Mouse (Mus musculus) embryonic facial prominence, embryonic 12.5 days (tissue): ENCODE results near the gene Erg. TPM values are rescaled to one million over a fixed set of nuclear protein-coding genes. Genes with fewer than 3 reads are reported as not detected.

ENCODE experiments used
- ATAC-seq: fragments of 200-750 bp; cut with Nextera tagmentation; 2 replicates; pipeline ENCODE4 v1.8.0; 2017; ENCODE audit not compliant: insufficient number of reproducible peaks, insufficient read depth, low FRiP score, low TSS enrichment
- H3K27ac ChIP-seq: fragments of 300-500 bp; sonication (generic); 2 replicates; pipeline ENCODE4 v1.5.1; 2016; ENCODE audit warnings: mild to moderate bottlenecking
- H3K27me3 ChIP-seq: fragments of 300-500 bp; sonication (generic); 2 replicates; pipeline ENCODE4 v1.6.1; 2016; ENCODE audit warnings: mild to moderate bottlenecking, moderate library complexity
- H3K36me3 ChIP-seq: fragments of 300-500 bp; sonication (generic); 2 replicates; pipeline ENCODE4 v1.6.1; 2016; ENCODE audit warnings: mild to moderate bottlenecking
- H3K4me1 ChIP-seq: fragments of 300-500 bp; sonication (generic); 2 replicates; pipeline ENCODE4 v1.6.1; 2016
- H3K4me2 ChIP-seq: fragments of 300-500 bp; sonication (generic); replicated peaks from 2 replicates; pipeline ENCODE4 v1.6.1; 2016; ENCODE audit warnings: mild to moderate bottlenecking, moderate library complexity
- H3K4me3 ChIP-seq: fragments of 300-500 bp; sonication (generic); 2 replicates; pipeline ENCODE4 v1.5.1; 2016; ENCODE audit warnings: mild to moderate bottlenecking
- H3K9ac ChIP-seq: fragments of 300-500 bp; sonication (generic); 2 replicates; pipeline ENCODE4 v1.6.1; 2016; ENCODE audit warnings: mild to moderate bottlenecking, moderate library complexity
- H3K9me3 ChIP-seq: fragments of 300-500 bp; sonication (generic); 2 replicates; pipeline ENCODE4 v1.6.1; 2016; ENCODE audit warnings: mild to moderate bottlenecking, moderate library complexity
- WGBS: fragments of 180-500 bp; shearing (Covaris S2); methylation state at CpG from one replicate; pipeline ENCODE4 v1.1.7; 2016; 5-methylcytosine and 5-hydroxymethylcytosine counted together
- polyA plus RNA-seq: library from polyadenylated mRNA; unstranded; fragments of >200 nt; fragmentation: Nextera tagmentation; extraction: Ambion mirVana; gene quantifications from 2 replicates; pipeline ENCODE4 v1.2.1, GENCODE M21; 2016

The Erg gene
- polyA plus RNA-seq, 1 experiment from 2014 or later = 14.0 TPM

DNA sequence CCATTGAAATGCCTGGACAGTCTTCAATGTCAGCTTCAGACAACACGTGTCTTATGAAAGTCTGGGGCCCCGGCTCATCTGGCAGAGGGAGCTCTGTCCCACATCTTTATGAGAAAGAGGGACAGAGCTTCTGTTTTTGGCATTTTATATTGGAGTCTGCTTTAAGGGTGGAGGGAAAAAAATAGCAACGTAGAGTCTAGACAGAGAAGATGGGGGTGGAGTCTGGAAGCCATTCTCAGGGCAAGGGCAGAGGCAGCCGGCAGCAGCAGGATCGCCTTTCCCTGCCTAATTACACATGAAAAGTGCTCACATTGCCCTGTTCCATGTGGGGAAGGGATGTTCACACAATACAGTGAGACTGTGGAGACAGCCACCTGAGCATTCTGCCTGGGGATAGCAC lies 16.1 kb upstream of the Erg start:
- Histone ChIP-seq H3K9me3 (peaks cover 4% of the 10 kb centered on the region; the same call in 1 of the 2 replicates), H3K9ac (no peak overlapping the region), H3K36me3 (no peaks in the 10 kb centered on the region), H3K4me1 (peaks cover 16% of the 10 kb centered on the region), H3K27me3 (no peaks in the 10 kb centered on the region), H3K4me2 (no peak overlapping the region), H3K27ac (peak overlapping the region; percentile 83), H3K4me3 (no peak overlapping the region)
- ATAC-seq = peak; percentile 76; the same call in 1 of the 2 replicates
- 16% methylated on average over 5 of the region's 5 CpGs for WGBS

DNA sequence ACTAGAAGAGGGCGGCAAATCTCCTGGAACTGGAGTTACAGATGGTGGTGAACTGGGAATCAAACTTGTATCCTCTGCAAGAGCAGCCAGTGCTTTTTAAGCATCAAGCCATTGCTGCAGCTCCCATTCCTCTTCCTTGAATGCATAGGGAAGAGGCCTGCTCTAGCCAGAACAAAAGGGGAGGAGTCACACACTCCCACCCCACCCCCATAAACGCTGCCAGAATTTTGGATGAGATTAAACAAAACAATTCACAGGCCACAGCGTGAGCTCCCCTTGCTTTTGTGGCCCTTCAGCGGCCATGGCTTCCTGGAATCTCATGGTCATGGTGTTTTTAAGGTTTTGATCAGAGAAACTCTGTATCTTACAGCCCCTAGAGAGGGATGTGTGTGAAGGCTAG lies 15.4 kb upstream of the Erg start:
- no peak for ATAC-seq
- H3K27ac ChIP-seq = peak overlapping the region; percentile 83
- H3K4me2 ChIP-seq = no peak overlapping the region
- 38% methylated on average over 4 of the region's 4 CpGs for WGBS
- no peak overlapping the region for H3K4me3 ChIP-seq
- no peaks in the 10 kb centered on the region for H3K36me3 ChIP-seq
- peaks cover 20% of the 10 kb centered on the region for H3K4me1 ChIP-seq
- peaks cover 4% of the 10 kb centered on the region; the same call in 1 of the 2 replicates for H3K9me3 ChIP-seq
- H3K9ac ChIP-seq = no peak overlapping the region
- no peaks in the 10 kb centered on the region for H3K27me3 ChIP-seq

DNA sequence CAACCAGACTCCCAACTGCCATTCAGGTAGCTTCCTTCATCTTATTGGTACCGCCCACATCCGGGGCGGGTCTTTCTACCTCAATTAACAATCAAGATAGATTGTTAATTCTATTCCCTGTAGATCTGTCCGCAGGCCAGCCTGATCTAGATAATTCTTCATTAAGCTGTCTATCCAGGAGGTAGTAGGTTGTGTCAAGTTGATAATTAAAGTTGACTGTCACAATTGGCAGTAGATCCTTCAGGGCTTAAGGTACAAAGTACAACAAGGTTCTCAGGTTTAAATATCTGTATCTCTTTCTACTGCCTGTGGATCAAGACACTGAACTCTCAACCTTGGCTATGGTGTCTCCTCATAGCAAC lies 14.8 kb upstream of the Erg start:
- H3K27ac ChIP-seq = no peak overlapping the region
- WGBS = 87% methylated on average over 4 of the region's 4 CpGs
- no peak overlapping the region for H3K9ac ChIP-seq
- no peak overlapping the region for H3K4me2 ChIP-seq
- no peak overlapping the region for H3K4me3 ChIP-seq
- H3K27me3 ChIP-seq = no peaks in the 10 kb centered on the region
- peaks cover 20% of the 10 kb centered on the region for H3K4me1 ChIP-seq
- H3K36me3 ChIP-seq = no peaks in the 10 kb centered on the region
- peaks cover 4% of the 10 kb centered on the region; the same call in 1 of the 2 replicates for H3K9me3 ChIP-seq
- no peak for ATAC-seq

DNA sequence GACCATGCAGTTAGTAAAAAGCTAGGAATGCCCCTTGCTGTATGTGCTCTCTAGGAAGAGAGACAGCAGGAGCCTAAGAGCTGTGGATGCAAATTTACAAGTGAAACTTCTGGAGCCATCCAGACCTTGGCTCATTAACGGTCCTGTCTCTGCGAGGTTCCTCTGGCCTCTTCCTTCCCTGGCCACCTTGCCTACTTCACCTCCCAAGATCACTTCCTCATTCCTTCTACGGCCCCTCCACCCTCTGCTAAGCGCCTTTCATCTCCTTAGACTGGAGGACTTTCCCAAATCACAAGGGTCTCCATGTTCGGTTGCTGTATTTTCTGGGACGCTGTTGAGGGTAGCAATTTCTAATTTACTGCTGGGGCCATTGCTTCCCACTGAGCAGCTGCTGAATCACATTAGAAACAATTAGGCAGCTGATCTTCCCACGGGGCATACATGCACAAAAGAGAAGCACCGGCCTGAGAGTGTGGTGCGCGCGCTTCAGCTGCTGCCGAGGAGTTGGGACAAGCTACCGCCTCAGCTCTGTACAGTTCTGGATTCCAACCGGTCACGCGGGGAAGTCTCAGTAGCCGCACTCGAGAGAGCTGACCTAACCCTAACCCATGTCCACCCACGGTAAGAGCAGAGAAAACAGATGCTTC lies 14.3 kb upstream of the Erg start:
- no peak overlapping the region for H3K9ac ChIP-seq
- no peak overlapping the region for H3K27ac ChIP-seq
- 78% methylated on average over 19 of the region's 19 CpGs for WGBS
- no peak overlapping the region for H3K4me3 ChIP-seq
- H3K9me3 ChIP-seq = peaks cover 4% of the 10 kb centered on the region; the same call in 1 of the 2 replicates
- peaks cover 20% of the 10 kb centered on the region for H3K4me1 ChIP-seq
- no peak overlapping the region for H3K4me2 ChIP-seq
- no peaks in the 10 kb centered on the region for H3K27me3 ChIP-seq
- no peak for ATAC-seq
- H3K36me3 ChIP-seq = no peaks in the 10 kb centered on the region

DNA sequence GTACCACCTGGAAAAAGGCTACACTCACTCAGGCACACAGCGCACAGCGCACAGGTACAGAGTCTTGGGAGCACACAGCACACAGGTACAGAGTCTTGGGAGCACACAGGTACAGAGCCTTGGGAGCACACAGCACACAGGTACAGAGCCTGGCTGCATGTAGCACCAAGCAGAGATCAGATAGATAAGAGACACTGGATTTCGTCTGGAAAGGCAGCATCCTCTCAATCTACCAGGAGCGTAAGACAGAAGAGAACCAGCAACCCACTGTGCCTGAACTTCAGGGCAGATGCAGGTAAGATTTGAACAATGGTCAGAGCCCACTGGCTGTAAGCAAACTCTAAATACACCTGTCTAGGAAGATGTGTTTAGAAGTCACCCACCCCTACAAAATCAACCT lies 12.5 kb upstream of the Erg start:
- H3K27ac ChIP-seq = no peak overlapping the region
- no peak for ATAC-seq

DNA sequence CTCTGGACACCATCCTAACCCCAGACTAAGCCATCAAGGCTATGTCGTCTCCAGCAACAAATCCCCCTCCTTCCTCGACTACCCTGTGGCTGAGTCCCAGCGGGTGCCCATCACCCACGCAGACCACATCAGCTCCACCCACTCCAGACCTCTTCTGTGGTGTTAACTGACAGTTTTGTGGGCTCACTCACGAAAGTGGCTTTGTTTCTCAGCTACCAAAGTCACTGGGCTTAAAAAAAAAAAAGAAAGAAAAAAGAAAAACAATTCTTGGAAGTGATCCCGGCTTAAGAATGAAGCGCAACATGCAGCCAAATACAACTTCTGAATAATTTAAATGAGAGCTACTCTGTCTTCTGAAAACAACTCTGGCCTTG lies 11.2 kb upstream of the Erg start:
- no peaks in the 10 kb centered on the region for H3K36me3 ChIP-seq

More for the DNA sequence above, 12.5 kb upstream of the Erg start:
- no peak overlapping the region for H3K4me2 ChIP-seq
- H3K36me3 ChIP-seq = no peaks in the 10 kb centered on the region
- H3K9ac ChIP-seq = no peak overlapping the region
- H3K9me3 ChIP-seq = peaks cover 4% of the 10 kb centered on the region; the same call in 1 of the 2 replicates
- H3K4me3 ChIP-seq = no peak overlapping the region
- WGBS = 92% methylated on average over 4 of the region's 4 CpGs
- H3K27me3 ChIP-seq = no peaks in the 10 kb centered on the region
- H3K4me1 ChIP-seq = peaks cover 20% of the 10 kb centered on the region

DNA sequence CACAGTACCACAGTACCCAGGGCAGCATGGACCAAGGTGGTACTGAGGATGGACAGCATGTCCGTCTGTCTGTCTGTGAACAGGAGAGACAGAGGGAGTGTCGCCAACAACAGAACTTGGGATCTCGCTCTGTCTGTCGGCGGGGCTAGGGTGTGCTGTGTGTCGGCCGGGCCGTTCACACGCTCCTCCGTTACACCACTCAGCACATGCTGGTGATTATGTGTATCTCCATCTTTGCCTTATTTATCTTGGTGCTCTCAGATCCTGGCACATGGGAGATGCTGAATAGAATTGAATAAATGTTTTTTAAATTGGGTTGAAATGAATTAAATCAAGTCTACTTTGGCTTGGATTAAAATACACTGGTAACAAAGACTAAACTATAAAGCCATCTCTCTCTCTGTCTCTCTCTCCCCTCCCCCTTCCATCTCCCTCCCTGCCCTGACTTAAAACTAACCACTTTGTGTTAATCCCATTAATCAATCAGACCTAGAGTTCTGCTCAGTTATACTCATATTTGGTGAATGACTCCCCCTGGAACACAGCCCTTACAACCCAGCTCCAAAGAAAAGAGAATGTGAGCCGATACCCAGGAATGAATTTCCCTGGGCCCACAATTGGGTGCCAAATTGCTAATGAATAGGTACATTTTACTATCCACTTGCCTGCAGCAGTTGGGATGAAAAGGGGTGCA lies 10.6 kb upstream of the Erg start:
- Histone ChIP-seq H3K4me1 (peaks cover 9% of the 10 kb centered on the region), H3K4me2 (no peak overlapping the region), H3K36me3 (no peaks in the 10 kb centered on the region), H3K27me3 (no peaks in the 10 kb centered on the region), H3K9me3 (peaks cover 4% of the 10 kb centered on the region; the same call in 1 of the 2 replicates), H3K9ac (no peak overlapping the region), H3K4me3 (no peak overlapping the region), H3K27ac (no peak overlapping the region)
- ATAC-seq = no peak
- 88% methylated on average over 11 of the region's 11 CpGs for WGBS

More for the DNA sequence above, 11.2 kb upstream of the Erg start:
- peaks cover 4% of the 10 kb centered on the region; the same call in 1 of the 2 replicates for H3K9me3 ChIP-seq
- no peak overlapping the region for H3K4me3 ChIP-seq
- ATAC-seq = no peak
- H3K9ac ChIP-seq = no peak overlapping the region
- WGBS = 62% methylated on average over 7 of the region's 7 CpGs
- H3K27me3 ChIP-seq = no peaks in the 10 kb centered on the region
- H3K4me2 ChIP-seq = no peak overlapping the region
- H3K27ac ChIP-seq = no peak overlapping the region
- H3K4me1 ChIP-seq = peaks cover 14% of the 10 kb centered on the region

DNA sequence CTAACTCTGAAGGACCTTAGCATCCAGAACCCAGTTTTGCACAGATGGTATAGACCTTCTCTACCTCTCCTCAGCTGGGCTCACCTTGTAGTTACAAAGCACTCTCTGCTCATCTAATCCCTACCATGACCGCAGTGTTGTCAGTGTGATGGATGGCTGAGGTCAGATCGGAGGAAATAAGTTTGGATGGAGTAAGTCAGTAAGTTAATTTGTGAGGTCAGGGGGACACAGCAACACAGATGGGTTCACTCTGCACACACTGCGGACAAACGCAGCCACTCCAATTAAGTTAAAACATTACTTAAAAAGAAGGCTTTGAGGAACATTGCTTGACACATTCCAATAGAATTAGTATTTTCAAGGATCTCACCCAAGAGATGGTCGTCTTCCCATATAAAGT lies 2.5 kb upstream of the Erg start:
- Histone ChIP-seq H3K36me3 (no peaks in the 10 kb centered on the region), H3K4me3 (no peak overlapping the region), H3K9ac (no peak overlapping the region), H3K4me2 (no peak overlapping the region), H3K4me1 (peaks cover 28% of the 10 kb centered on the region), H3K27me3 (peaks cover 15% of the 10 kb centered on the region), H3K27ac (no peak overlapping the region), H3K9me3 (no peaks in the 10 kb centered on the region)
- 23% methylated on average over 5 of the region's 5 CpGs for WGBS
- ATAC-seq = no peak

DNA sequence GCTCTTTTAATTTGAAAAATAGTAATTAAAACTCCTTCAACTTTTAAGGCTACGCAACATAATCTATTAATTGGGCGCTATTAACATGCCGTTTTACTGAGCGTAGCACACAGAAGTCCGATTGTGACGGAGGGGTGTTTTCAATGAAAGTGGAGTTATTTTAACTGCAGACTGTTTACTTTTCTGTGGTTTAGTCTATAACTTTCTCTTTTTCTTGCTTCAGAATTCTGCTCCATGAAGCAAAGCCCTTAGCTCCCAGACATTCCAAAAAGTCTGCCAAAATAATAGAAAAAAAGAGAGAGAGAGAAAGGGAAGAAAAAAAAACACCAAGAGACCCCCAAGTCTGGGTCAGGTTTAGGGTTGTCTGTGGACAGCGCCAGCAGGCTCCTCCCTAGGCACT lies 333 bp upstream of the Erg start:
- Histone ChIP-seq H3K27me3 (peaks cover 27% of the 10 kb centered on the region), H3K4me2 (peak overlapping the region; percentile 95)

DNA sequence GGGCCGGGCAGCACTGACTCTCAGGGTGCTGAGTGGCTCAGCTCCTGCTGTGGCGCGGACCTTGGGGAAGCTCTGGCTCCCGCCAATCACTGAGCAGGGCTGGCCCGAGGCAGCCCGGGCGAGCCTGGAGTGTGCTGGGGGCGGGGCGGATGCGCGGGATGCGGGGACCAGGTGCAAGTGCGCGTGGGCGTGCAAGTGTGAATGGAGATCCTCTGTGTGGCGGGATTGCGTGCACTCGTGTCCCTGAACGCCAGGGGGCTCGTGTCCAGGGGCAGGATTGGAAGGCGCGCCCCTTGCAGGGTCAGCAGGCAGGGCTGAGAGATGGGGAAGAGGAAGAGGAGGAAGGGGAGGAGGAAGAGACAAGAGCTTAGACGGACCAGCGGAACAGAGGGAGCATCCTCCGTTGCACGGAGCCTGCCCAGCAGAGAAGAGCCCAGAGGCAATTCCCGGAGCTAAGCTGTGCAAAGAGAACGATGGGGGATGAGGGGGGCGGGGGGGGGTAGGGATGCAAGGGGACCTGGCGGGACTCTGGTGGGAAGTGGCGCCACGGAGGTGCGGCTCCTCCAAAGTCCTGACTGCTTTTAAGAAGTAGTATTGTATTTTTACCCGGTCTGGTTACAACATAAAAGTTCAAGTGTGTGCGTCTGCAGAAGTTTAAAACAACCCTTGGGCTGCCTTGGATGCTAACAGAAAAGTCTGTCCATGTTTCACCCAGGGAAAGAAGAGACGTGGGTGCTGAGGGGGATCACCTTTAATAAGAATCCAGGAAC lies 667 bp downstream of the Erg start:
- Histone ChIP-seq H3K27me3 (peaks cover 34% of the 10 kb centered on the region), H3K4me1 (peaks cover 33% of the 10 kb centered on the region), H3K4me3 (peak overlapping the region; percentile 53), H3K9me3 (no peaks in the 10 kb centered on the region), H3K36me3 (no peaks in the 10 kb centered on the region), H3K9ac (peak overlapping the region; percentile 56), H3K4me2 (peak overlapping the region; percentile 95), H3K27ac (peak overlapping the region; percentile 80)
- WGBS = under 1% methylated on average over 36 of the region's 36 CpGs
- peak; percentile 89 for ATAC-seq

More for the DNA sequence above, 333 bp upstream of the Erg start:
- H3K4me1 ChIP-seq = peaks cover 28% of the 10 kb centered on the region
- no peaks in the 10 kb centered on the region for H3K9me3 ChIP-seq
- no peak overlapping the region for H3K9ac ChIP-seq
- peak overlapping the region; percentile 80; the same call in 1 of the 2 replicates for H3K27ac ChIP-seq
- 13% methylated on average over 7 of the region's 7 CpGs for WGBS
- H3K4me3 ChIP-seq = peak overlapping the region; percentile 53
- H3K36me3 ChIP-seq = no peaks in the 10 kb centered on the region
- no peak for ATAC-seq

DNA sequence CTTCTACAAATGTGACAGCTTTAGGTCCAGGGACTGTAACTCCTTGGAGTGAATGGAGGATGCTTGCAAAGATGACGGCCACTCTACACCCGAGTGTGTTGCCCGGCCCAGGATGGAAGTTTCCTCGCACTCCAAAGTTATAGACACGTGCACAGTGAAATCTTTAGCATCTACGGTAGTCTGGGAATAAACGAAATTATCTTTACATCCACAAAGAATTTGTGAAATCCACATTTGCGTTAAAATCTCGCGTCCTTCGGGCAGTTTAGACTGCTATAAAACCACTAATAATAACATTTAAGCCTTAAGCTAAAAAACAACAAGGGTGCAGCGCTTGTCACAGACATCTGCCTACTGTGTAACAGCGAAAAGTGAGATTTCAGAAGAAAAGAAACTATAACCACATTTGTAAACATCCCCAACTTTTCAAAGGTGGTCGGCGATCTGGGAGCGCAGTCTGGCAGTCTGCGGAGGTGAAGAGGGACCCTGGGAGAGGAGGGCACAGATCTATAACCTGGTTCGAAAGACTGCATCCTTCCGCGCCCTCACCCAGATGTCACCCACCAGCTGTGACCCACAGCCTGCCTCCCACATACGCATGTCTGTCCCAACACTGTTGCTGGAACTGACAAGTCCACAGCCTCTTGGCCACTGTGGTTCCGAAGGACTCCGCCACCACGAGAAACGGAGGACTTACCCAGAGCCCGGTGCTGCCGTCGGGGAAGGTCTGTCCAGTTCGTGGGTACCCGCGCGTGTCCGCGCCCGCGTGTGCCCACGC lies 1.5 kb downstream of the Erg start:
- ATAC-seq = 0 out of 2 replicates have a peak, but pooled peaks have one; percentile 17

More for the DNA sequence above, 1.5 kb downstream of the Erg start:
- Histone ChIP-seq H3K9me3 (no peaks in the 10 kb centered on the region), H3K4me1 (peaks cover 33% of the 10 kb centered on the region), H3K4me2 (peak overlapping the region; percentile 95), H3K36me3 (no peaks in the 10 kb centered on the region), H3K4me3 (peak overlapping the region; percentile 53), H3K9ac (peak overlapping the region; percentile 56), H3K27ac (peak overlapping the region; percentile 43; the same call in 1 of the 2 replicates), H3K27me3 (peaks cover 34% of the 10 kb centered on the region)
- 9% methylated on average over 37 of the region's 37 CpGs for WGBS
